Mouse (Mus musculus) CD4-positive helper T cell, adult 2 months (primary cell): ENCODE measurements around the gene Defa23.
"Not testable (repeated sequence)": the region's sequence is repeated elsewhere in the genome, so short reads cannot be mapped to it uniquely, and the experiment has no call there.

Experiments
- DNase-seq: peaks from one replicate; pipeline ENCODE4 v3.0.0-alpha.2; 2012; ENCODE audit warnings: low read depth, missing footprints, low spot score

The Defa23 gene

DNA sequence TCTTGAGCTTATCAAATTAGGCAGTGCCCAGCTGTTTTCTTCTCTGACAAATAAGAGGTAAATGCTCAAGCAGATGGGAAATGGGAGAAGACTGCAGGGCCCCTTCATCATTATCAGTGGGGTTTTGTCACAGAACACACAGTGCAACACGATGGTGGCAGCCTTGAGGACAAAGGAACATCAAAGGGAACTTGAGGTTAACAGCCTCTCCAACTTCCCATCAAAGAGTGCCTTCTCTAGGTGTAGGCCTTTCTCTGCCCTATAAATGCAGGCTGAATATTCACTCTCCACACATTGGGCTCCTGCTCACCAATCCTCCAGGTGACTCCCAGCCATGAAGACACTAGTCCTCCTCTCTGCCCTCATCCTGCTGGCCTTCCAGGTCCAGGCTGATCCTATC lies at the start of gene Defa23:
TSS of gene Defa23 (plus strand) at position 301 of the 400 bp plus-strand sequence.
- not testable (repeated sequence) for DNase-seq

DNA sequence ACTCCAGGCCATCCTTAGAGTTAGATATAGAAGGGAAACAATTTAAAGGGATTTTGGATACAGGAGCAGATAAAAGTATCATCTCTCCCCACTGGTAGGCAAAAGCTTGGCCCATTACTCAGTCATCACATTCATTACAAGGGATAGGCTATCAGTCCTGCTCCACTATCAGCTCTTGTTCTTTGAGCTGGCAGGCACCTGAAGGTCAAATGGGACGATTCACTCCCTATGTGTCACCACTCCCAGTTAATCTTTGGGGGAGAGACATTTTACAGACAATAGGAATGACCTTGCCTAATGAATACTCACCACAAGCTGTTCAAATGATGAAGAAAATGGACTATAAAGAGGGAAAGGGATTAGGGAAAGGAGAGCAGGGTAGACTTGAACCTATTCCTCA lies 48.0 kb upstream of the Defa23 start:
- DNase-seq: no peak

DNA sequence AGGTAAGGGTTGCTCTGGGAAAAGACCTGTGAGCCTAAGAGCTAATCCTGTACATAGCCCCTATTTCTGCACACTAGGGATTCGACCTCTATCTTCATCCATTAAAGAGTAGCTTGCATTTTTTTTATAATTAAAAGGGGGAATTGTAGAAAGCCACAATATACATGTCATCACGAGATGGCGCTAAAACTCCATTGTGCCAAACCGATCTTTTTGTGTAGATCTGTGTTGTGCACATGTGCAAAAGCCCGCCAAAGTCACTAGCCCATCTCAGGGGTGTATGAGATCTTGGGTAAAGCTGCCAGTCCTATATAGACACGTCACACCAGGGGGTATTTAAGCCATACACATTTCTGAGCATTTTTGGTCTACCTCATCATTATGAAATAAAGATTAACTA lies 46.3 kb upstream of the Defa23 start:
- DNase-seq: not testable (repeated sequence)

DNA sequence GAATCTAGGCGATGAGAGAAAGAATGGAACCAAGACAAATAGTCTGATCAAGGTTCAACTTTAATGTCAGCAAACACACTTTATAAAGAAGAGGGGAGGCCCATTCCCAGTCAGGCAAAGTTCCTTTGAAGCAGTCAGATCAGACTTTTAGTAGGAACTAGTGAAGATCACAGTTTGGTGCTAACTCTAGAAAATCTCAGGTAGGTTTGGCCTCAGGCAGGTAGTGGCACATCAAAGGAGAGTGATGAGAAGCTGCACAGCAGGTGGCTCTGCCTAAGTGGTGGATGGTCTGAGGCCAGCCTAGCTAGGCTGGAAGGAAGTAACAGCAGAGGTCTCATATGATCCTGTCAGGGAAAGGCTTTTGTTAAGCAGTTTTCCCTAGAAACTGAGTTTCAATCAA lies 44.3 kb upstream of the Defa23 start:
- not testable (repeated sequence) for DNase-seq

DNA sequence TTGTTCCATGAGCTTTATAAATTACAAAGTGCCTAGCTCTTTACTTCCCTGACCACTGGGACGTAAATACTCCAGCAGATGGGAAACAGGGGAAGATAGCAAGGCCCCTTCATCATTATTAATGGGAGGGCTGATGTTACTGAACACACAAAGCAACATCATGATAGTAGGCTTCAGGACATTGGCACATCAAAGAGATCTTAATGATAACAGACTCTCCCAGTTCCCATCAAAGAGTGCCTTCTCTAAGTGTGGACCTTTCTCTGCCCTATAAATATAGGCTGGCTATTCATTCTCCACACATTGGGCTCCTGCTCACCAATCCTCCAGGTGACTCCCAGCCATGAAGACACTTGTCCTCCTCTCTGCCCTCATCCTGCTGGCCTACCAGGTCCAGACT lies 29.6 kb upstream of the Defa23 start, which contains the start of gene Defa21:
TSS of gene Defa21 (plus strand) at position 301 of the 400 bp plus-strand sequence.
- DNase-seq: not testable (repeated sequence)

DNA sequence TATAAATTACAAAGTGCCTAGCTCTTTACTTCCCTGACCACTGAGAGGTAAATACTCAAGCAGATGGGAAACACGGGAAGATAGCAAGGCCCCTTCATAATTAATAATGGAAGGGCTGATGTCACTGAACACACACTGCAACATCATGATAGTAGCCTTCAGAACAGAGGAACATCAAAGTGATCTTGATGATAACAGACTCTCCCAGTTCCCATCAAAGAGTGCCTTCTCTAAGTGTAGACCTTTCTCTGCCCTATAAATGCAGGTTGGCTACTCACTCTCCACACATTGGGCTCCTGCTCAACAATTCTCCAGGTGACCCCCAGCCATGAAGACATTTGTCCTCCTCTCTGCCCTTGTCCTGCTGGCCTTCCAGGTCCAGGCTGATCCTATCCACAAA lies 9.9 kb downstream of the Defa23 start, which contains the start of gene Defa35:
TSS of gene Defa35 (plus strand) at position 301 of the 400 bp plus-strand sequence.
- DNase-seq: not testable (repeated sequence)

DNA sequence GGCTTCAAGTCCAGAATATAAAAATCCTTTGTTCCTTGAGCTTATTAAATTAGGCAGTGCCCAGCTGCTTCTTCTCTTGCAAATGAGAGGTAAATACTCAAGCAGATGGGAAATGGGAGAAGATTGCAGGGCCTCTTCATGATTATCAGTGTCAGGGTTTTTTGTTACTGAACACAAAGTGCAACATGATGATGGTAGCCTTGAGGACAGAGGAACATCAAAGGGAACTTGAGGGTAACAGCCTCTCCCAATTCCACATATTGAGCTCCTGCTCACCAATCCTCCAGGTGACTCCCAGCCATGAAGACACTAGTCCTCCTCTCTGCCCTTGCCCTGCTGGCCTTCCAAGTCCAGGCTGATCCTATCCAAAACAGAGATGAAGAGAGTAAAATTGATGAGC lies 29.3 kb downstream of the Defa23 start, which contains the start of gene Defa25:
TSS of gene Defa25 (plus strand) at position 301 of the 400 bp plus-strand sequence.
- DNase-seq: not testable (repeated sequence)

DNA sequence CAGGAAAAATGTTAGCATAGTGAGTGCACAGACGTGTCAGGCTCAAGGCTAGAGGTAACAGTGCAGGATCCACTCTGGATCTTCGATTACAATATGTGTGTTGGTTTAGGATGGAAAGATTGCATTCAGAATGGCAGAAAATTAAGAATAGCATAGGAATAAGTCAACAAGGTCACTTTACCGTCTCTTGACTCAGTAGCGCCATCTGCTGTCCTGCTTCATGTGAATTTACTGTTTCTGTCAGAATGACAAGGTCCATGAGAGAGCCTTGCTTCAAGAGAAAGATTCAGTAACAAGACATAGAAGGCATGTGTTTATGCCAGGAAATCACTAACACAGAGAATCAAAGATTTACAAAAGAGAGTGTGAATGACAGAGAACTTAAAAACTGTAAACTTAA lies 38.3 kb downstream of the Defa23 start:
- DNase-seq: no peak

DNA sequence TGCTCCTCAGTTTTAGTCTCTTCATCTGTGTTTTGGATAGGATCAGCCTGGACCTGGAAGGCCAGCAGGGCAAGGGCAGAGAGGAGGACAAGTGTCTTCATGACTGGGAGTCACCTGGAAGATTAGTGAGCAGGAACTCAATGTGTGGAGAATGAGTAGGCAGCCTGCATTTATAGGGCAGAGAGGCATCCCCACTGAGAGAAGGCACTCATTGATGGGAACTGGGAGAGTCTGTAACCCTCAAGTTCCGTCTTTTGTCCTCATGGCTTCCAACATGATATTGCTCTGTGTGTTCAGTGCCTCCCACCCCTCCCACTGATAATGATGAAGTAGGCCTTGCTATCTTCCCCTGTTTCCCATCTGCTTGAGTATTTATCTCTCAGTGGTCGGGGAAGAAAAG lies 41.1 kb downstream of the Defa23 start, which contains the start of gene Gm14851:
TSS of gene Gm14851 (minus strand) at position 101 of the 400 bp plus-strand sequence.
- not testable (repeated sequence) for DNase-seq
